Mouse (Mus musculus) testis, adult 2 months (tissue): ENCODE measurements around the gene Papln. TPM values are rescaled to one million over a fixed set of nuclear protein-coding genes. Genes with fewer than 3 reads are reported as not detected.

ENCODE experiments used
- H3K27ac ChIP-seq: fragments of 200-500 bp; 2 replicates; pipeline ENCODE4 v1.5.1; 2012; ENCODE audit warnings: low read depth, low read length; ENCODE audit not compliant: control insufficient read depth, insufficient read depth
- H3K27me3 ChIP-seq: fragments of 200-500 bp; 2 replicates; pipeline ENCODE4 v1.6.1; 2012; ENCODE audit warnings: mild to moderate bottlenecking, low read length, moderate library complexity; ENCODE audit not compliant: control insufficient read depth, insufficient read depth
- H3K36me3 ChIP-seq: fragments of 200-500 bp; 2 replicates; pipeline ENCODE4 v1.6.1; 2012; ENCODE audit warnings: mild to moderate bottlenecking, low read length; ENCODE audit not compliant: control insufficient read depth, insufficient read depth
- H3K4me1 ChIP-seq: fragments of 200-500 bp; 2 replicates; pipeline ENCODE4 v1.6.1; 2012; ENCODE audit warnings: low read length; ENCODE audit not compliant: control insufficient read depth, insufficient read depth
- H3K4me3 ChIP-seq: fragments of 200-500 bp; 2 replicates; pipeline ENCODE4 v1.5.1; 2012; ENCODE audit warnings: low read depth, mild to moderate bottlenecking, low read length, moderate library complexity, mixed read lengths; ENCODE audit not compliant: control insufficient read depth
- CTCF ChIP-seq: fragments of 200-500 bp; IDR thresholded peaks from 2 replicates; pipeline ENCODE4 v1.5.1; 2012; ENCODE audit warnings: low read depth, mild to moderate bottlenecking, inconsistent platforms, low read length, moderate library complexity; ENCODE audit not compliant: control insufficient read depth, insufficient read depth, insufficient replicate concordance
- POLR2A ChIP-seq: fragments of 200-500 bp; IDR thresholded peaks from 2 replicates; pipeline ENCODE4 v1.6.1; 2012; ENCODE audit warnings: low read depth, mild to moderate bottlenecking, inconsistent platforms, low read length, moderate library complexity; ENCODE audit not compliant: control insufficient read depth
- polyA plus RNA-seq: library from polyadenylated mRNA; depleted of rRNA; stranded (reverse); fragments of >200 nt; gene quantifications from 2 replicates; pipeline ENCODE4 v1.2.3, GENCODE M21; 2012; rRNA removed

Gene Papln
- polyA plus RNA-seq, 1 experiment, result 7.6 TPM

DNA sequence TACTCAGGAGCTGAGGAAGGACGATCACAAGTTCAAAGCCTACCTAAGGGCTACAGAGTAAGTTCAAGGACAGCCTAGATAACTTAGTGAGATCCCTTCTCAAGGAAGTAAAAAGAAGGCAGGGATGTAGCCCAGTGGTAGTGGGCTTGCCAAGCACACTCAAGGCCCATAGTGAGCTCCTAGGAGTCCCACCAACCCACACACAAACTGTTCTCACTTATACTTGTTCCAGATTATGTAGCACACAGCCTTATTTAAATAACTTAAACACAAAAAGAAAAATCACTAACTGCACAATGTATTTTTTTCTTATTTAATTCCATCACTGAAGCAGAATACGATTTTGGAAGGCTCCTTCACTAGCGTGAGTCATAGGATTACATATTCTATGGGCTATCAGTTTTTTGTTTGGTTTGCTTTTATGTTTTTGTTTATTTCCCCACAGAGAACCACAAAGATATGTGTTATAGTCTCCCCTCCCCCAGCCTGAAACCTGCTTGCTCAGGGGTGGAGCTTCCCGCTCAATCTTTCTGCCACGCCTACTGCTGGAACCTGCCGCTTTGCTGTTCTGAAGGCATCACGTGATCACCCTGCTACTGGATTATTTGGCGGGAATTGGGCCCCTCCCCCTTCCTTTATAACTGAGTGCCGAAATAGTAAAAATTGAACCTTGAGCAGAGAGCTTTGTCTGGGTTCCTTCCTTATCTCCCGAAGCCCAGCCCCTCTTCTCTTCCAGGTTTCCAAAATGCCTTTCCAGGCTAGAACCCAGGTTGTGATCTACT, 78.2 kb downstream of the Papln start:
- Histone ChIP-seq H3K4me1 (no peaks in the 10 kb centered on the region), H3K4me3 (no peak overlapping the region), H3K27me3 (no peaks in the 10 kb centered on the region), H3K36me3 (no peaks in the 10 kb centered on the region), H3K27ac (no peak overlapping the region)
- TF ChIP-seq CTCF (no peak), POLR2A (no peak)

Other genes starting within 250 kb of the Papln start
- 15.1 and 16.9 TPM in 2 replicates for gene Dcaf4, start 243.2 kb upstream of the Papln start, polyA plus RNA-seq
- 302 and 308 TPM in 2 replicates for gene Zfyve1, start 166.4 kb upstream of the Papln start, polyA plus RNA-seq
- 41.8 and 47.5 TPM in 2 replicates for gene Rbm25, start 132.4 kb upstream of the Papln start, polyA plus RNA-seq
- gene Psen1, start 75.5 kb upstream of the Papln start, polyA plus RNA-seq, result 109 and 110 TPM in 2 replicates
- gene Numb, start 158.3 kb downstream of the Papln start, polyA plus RNA-seq, result 24.5 and 25.8 TPM in 2 replicates
- 2.4 and 2.9 TPM in 2 replicates for gene Riox1, start 187.0 kb downstream of the Papln start, polyA plus RNA-seq
- 33.7 and 40.7 TPM in 2 replicates for gene Heatr4, start 221.2 kb downstream of the Papln start, polyA plus RNA-seq
- gene Acot2, start 224.2 kb downstream of the Papln start, polyA plus RNA-seq, result 0.94 and 1.6 TPM in 2 replicates
- 0.73 and 1.8 TPM in 2 replicates for gene Acot1, start 245.9 kb downstream of the Papln start, polyA plus RNA-seq